Mouse (Mus musculus): ENCODE data around the gene Sox3. TPM values are rescaled to one million over a fixed set of nuclear protein-coding genes. Genes with fewer than 3 reads are reported as not detected.

Sox3 gene
- polyA plus RNA-seq, 1 experiment from 2014 or later, result not detected

- Histone ChIP-seq H3K27ac (ENCODE audit: low read length) (no peak overlapping the region), H3K27me3 (replicated peaks; ENCODE audit: control insufficient read depth, insufficient read depth, low read length) (peaks cover 47% of the 10 kb centered on the region), H3K4me1 (ENCODE audit: control insufficient read depth, insufficient read depth, low read length) (no peaks in the 10 kb centered on the region; the same call in 1 of the 2 replicates), H3K9me3 (ENCODE audit: control insufficient read depth, low read length) (no peaks in the 10 kb centered on the region), H3K4me3 (ENCODE audit: low read length) (peak overlapping the region; percentile 49), H3K9ac (ENCODE audit: low read depth, low read length) (no peak overlapping the region), H3K36me3 (ENCODE audit: control insufficient read depth, insufficient read depth, low read length) (no peaks in the 10 kb centered on the region), H3K4me2 (ENCODE audit: low read depth, low read length) (peak overlapping the region; percentile 69)
- 21% methylated on average over 43 of the region's 43 CpGs for WGBS
- no peak; the same call in 1 of the 2 replicates for ATAC-seq
These were observed 1.7 kb downstream of the Sox3 start for GRCm38 (mm10) chrX:60891329-60892095.

DNA sequence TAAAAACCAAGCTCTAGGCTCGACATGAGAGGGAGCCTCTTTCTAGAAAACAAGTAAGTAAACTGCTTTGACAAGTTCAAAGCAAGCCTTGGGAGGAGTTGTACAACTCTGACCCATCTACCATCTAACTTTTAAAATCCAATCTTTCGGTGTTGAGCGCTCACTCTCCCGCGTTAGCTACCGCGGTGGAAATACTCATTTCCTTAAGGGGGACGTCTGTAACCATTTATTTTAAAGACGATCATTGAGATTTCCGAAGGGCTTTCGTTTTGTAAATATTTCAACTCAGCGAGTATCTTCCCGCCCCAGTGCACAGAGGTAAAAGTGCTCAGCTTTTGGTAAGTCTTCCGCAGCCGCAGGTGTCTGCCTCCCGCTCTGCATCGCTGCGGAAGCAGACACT, 2.6 kb downstream of the Sox3 start:
- 0 out of 2 replicates have a peak overlapping the region, but pooled peaks have one; percentile 6 for H3K4me2 ChIP-seq (ENCODE audit: low read depth, low read length)
- no peaks in the 10 kb centered on the region for H3K9me3 ChIP-seq (ENCODE audit: control insufficient read depth, low read length)
- no peak overlapping the region for H3K9ac ChIP-seq (ENCODE audit: low read depth, low read length)
- H3K27ac ChIP-seq (ENCODE audit: low read length), result no peak overlapping the region
- peaks cover 41% of the 10 kb centered on the region for H3K27me3 ChIP-seq (replicated peaks; ENCODE audit: control insufficient read depth, insufficient read depth, low read length)
- 10% methylated on average over 18 of the region's 18 CpGs for WGBS
- H3K4me3 ChIP-seq (ENCODE audit: low read length), result peak overlapping the region; percentile 11; the same call in 1 of the 2 replicates
- no peaks in the 10 kb centered on the region; the same call in 1 of the 2 replicates for H3K4me1 ChIP-seq (ENCODE audit: control insufficient read depth, insufficient read depth, low read length)
- no peak for ATAC-seq
- no peaks in the 10 kb centered on the region for H3K36me3 ChIP-seq (ENCODE audit: control insufficient read depth, insufficient read depth, low read length)

GRCm38 (mm10) chrX:60889956-60890485, 3.2 kb downstream of the Sox3 start:
- H3K4me2 ChIP-seq (ENCODE audit: low read depth, low read length), result no peak overlapping the region
- H3K4me1 ChIP-seq (ENCODE audit: control insufficient read depth, insufficient read depth, low read length), result no peaks in the 10 kb centered on the region; the same call in 1 of the 2 replicates
- WGBS, result 13% methylated on average over 16 of the region's 17 CpGs
- H3K27ac ChIP-seq (ENCODE audit: low read length), result no peak overlapping the region
- no peaks in the 10 kb centered on the region for H3K9me3 ChIP-seq (ENCODE audit: control insufficient read depth, low read length)
- H3K36me3 ChIP-seq (ENCODE audit: control insufficient read depth, insufficient read depth, low read length), result no peaks in the 10 kb centered on the region
- no peak overlapping the region for H3K9ac ChIP-seq (ENCODE audit: low read depth, low read length)
- H3K4me3 ChIP-seq (ENCODE audit: low read length), result no peak overlapping the region
- no peak for ATAC-seq
- H3K27me3 ChIP-seq (replicated peaks; ENCODE audit: control insufficient read depth, insufficient read depth, low read length), result peaks cover 40% of the 10 kb centered on the region
